Mouse (Mus musculus) forebrain, embryonic 12.5 days (tissue): ENCODE results near the gene Kif19a. TPM values are rescaled to one million over a fixed set of nuclear protein-coding genes. Genes with fewer than 3 reads are reported as not detected.
A peak's percentile ranks its signal among the peaks of the same experiment; 100 is the strongest.

Experiments used
- ATAC-seq: fragments of 200-750 bp; cut with Nextera tagmentation; 2 replicates; pipeline ENCODE4 v1.8.0; 2017; ENCODE audit warnings: moderate TSS enrichment; ENCODE audit not compliant: low FRiP score
- H3K27ac ChIP-seq: fragments of 300-500 bp; sonication (generic); 2 replicates; pipeline ENCODE4 v1.5.1; 2016; ENCODE audit warnings: mild to moderate bottlenecking
- H3K27me3 ChIP-seq: fragments of 300-500 bp; sonication (generic); 2 replicates; pipeline ENCODE4 v1.6.1; 2016; ENCODE audit warnings: mild to moderate bottlenecking
- H3K36me3 ChIP-seq: fragments of 300-500 bp; sonication (generic); replicated peaks from 2 replicates; pipeline ENCODE4 v1.6.1; 2016; ENCODE audit warnings: mild to moderate bottlenecking
- H3K4me1 ChIP-seq: fragments of 300-500 bp; sonication (generic); 2 replicates; pipeline ENCODE4 v1.6.1; 2016
- H3K4me2 ChIP-seq: fragments of 300-500 bp; sonication (generic); 2 replicates; pipeline ENCODE4 v1.6.1; 2016; ENCODE audit warnings: mild to moderate bottlenecking, moderate library complexity
- H3K4me3 ChIP-seq: fragments of 300-500 bp; sonication (generic); replicated peaks from 2 replicates; pipeline ENCODE4 v1.5.1; 2016; ENCODE audit warnings: mild to moderate bottlenecking
- H3K9ac ChIP-seq: fragments of 300-500 bp; sonication (generic); 2 replicates; pipeline ENCODE4 v1.6.1; 2016; ENCODE audit warnings: mild to moderate bottlenecking
- H3K9me3 ChIP-seq: fragments of 300-500 bp; sonication (generic); 2 replicates; pipeline ENCODE4 v1.6.1; 2016
- WGBS: fragments of 180-500 bp; shearing (Covaris S2); methylation state at CpG from one replicate; pipeline ENCODE4 v1.1.7; 2016; 5-methylcytosine and 5-hydroxymethylcytosine counted together
- polyA plus RNA-seq: library from polyadenylated mRNA; unstranded; fragments of >200 nt; fragmentation: Nextera tagmentation; extraction: Ambion mirVana; gene quantifications from 2 replicates; pipeline ENCODE4 v1.2.1, GENCODE M21; 2016

The Kif19a gene
- polyA plus RNA-seq, 1 experiment from 2014 or later = 0.80 TPM

- H3K4me1 ChIP-seq = peaks cover 22% of the 10 kb centered on the region
- H3K36me3 ChIP-seq = no peaks in the 10 kb centered on the region
- H3K9me3 ChIP-seq = no peaks in the 10 kb centered on the region
- H3K4me2 ChIP-seq = no peak overlapping the region
- ATAC-seq = no peak
- no peak overlapping the region for H3K9ac ChIP-seq
- 84% methylated on average over 22 of the region's 22 CpGs for whole genome bisulfite sequencing
- no peak overlapping the region for H3K27ac ChIP-seq
- H3K4me3 ChIP-seq = no peak overlapping the region
- 0 out of 2 replicates have a peak, but pooled peaks cover 4% of the 10 kb centered on the region for H3K27me3 ChIP-seq
Observed at GRCm38 (mm10) chr11:114732890-114733289, 32.3 kb upstream of the Kif19a start.

DNA sequence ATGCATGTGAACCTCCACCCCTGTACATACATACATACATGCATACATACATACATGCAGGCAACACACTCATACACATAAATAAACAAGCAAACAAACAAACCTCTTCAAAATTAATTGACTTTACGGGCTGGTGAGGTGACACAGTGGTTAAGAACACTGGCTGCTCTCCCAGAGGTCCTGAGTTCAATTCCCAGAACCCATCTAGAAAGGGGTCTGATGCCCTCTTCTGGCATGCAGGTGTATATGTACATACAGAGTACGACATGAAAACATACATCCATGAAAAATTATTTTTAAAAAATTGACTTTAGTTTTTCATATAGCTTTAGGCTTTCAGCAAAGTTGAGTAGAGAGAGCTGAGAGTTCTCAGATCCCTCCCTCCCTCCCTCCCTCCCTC is 29.1 kb upstream of the Kif19a start:
- no peaks in the 10 kb centered on the region for H3K9me3 ChIP-seq
- WGBS = 89% methylated on average over 2 of the region's 2 CpGs
- no peak overlapping the region for H3K4me2 ChIP-seq
- ATAC-seq = no peak
- peaks cover 14% of the 10 kb centered on the region for H3K4me1 ChIP-seq
- H3K9ac ChIP-seq = no peak overlapping the region
- H3K36me3 ChIP-seq = no peaks in the 10 kb centered on the region
- peaks cover 9% of the 10 kb centered on the region for H3K27me3 ChIP-seq
- no peak overlapping the region for H3K27ac ChIP-seq
- H3K4me3 ChIP-seq = no peak overlapping the region

DNA sequence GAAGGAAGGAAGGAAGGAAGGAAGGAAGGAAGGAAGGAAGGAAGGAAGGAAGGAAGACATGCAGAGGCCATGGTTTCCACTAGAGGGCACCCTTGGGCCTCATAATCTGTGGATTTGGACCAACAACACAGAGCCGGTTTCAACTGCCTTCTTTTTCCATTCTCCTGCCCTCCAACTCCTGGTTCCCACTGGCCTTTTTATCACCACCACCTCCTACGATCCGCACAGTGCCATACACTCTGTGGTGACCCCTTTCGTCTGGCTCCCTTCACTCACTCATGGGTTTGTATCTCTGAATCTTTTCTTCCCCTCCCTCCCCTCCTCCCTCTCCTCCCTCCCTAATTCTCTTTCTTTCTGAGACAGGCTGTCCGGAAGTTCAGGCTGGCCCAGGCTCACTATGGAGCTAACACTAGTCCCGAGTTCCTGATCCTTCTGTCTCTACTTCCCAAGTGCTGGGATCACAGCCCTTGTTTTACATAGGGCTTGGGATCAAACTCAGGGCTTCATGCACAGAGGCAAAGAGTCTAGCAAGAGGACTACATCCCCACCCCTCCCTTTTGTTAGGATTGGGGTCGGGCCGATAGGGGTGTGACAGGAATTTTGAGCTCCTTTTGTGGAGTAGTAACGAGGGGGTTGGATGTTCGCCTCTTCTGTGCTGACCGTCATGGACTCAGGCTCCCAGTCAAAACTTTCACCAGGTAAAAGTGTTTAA is 28.1 kb upstream of the Kif19a start:
- peak; percentile 62; the same call in 1 of the 2 replicates for ATAC-seq
- H3K27ac ChIP-seq = 0 out of 2 replicates have a peak overlapping the region, but pooled peaks have one; percentile 15
- H3K4me2 ChIP-seq = peak overlapping the region; percentile 17

GRCm38 (mm10) chr11:114740598-114740997 is 24.6 kb upstream of the Kif19a start:
- WGBS = 47% methylated on average over 10 of the region's 10 CpGs
- Histone ChIP-seq H3K9ac (no peak overlapping the region), H3K4me3 (no peak overlapping the region), H3K9me3 (no peaks in the 10 kb centered on the region), H3K4me2 (no peak overlapping the region), H3K27ac (no peak overlapping the region), H3K27me3 (peaks cover 24% of the 10 kb centered on the region), H3K4me1 (peaks cover 27% of the 10 kb centered on the region), H3K36me3 (no peaks in the 10 kb centered on the region)
- no peak for ATAC-seq

More for the DNA sequence above, 28.1 kb upstream of the Kif19a start:
- H3K4me1 ChIP-seq = peaks cover 23% of the 10 kb centered on the region
- no peaks in the 10 kb centered on the region for H3K9me3 ChIP-seq
- H3K36me3 ChIP-seq = no peaks in the 10 kb centered on the region
- 14% methylated on average over 11 of the region's 11 CpGs for WGBS
- H3K27me3 ChIP-seq = peaks cover 9% of the 10 kb centered on the region
- H3K4me3 ChIP-seq = no peak overlapping the region
- no peak overlapping the region for H3K9ac ChIP-seq

GRCm38 (mm10) chr11:114741451-114741850 is 23.7 kb upstream of the Kif19a start:
- H3K4me1 ChIP-seq = peaks cover 27% of the 10 kb centered on the region
- no peak overlapping the region for H3K9ac ChIP-seq
- WGBS = 25% methylated on average over 6 of the region's 6 CpGs
- H3K4me3 ChIP-seq = no peak overlapping the region
- H3K36me3 ChIP-seq = no peaks in the 10 kb centered on the region
- H3K27me3 ChIP-seq = peaks cover 24% of the 10 kb centered on the region
- H3K4me2 ChIP-seq = 0 out of 2 replicates have a peak overlapping the region, but pooled peaks have one; percentile 13
- no peaks in the 10 kb centered on the region for H3K9me3 ChIP-seq
- peak; percentile 19; the same call in 1 of the 2 replicates for ATAC-seq
- peak overlapping the region; percentile 19; the same call in 1 of the 2 replicates for H3K27ac ChIP-seq

DNA sequence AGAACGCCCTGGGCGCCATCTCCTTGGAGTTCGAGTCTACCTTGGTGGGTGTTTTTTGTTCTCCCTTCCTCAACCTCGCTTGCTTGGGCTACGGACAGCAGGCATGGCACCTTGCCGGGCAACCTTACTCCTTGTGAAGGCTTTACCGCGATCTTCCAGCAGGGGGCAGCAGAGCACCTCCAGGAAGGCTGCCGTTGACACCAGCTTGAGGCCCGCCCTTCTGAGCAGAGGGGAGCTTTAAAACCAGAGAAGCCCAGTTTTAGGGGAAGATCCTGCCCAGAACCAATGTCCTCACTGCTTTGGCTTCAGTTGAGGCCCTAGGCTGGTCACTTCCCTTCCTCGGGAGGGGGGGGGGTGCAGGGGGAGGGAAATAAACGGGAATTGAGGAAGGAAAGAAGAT is 20.1 kb upstream of the Kif19a start:
- peaks cover 22% of the 10 kb centered on the region for H3K4me1 ChIP-seq
- WGBS = 1% methylated on average over 12 of the region's 12 CpGs
- H3K36me3 ChIP-seq = no peaks in the 10 kb centered on the region
- peaks cover 15% of the 10 kb centered on the region for H3K27me3 ChIP-seq
- H3K27ac ChIP-seq = no peak overlapping the region
- H3K9ac ChIP-seq = no peak overlapping the region
- peak; percentile 80 for ATAC-seq
- peak overlapping the region; percentile 44 for H3K4me2 ChIP-seq
- H3K4me3 ChIP-seq = 0 out of 2 replicates have a peak overlapping the region, but pooled peaks have one; percentile 16
- H3K9me3 ChIP-seq = no peaks in the 10 kb centered on the region

DNA sequence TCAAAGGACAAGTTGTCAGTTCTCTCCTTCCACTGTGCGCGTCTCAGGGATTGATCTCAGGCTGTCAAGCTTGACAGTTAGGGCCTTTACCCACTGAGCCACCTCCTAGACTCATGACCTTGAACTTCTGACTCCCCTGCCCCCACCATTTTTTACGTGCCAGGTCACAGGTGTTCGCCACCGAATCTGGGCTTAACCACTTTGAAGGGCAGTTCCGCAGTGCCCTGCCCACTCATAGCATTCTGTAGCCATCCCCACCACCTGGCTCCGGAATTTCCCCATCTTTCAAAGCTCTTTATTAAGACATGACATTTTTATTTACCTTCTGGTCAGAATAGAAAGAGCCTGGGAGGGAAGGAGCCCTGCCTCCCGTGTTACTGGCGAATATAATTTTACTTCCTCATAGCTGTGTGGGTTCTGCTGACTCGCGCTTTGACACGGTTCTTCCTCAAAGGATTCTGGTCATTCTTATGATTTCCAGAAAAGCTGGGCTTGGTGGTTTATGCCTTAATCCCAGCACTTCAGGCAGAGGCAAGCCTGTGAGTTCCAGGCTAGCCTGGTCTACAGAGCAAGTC is 17.5 kb upstream of the Kif19a start:
- Histone ChIP-seq H3K4me2 (no peak overlapping the region), H3K4me1 (peaks cover 3% of the 10 kb centered on the region), H3K9me3 (no peaks in the 10 kb centered on the region), H3K9ac (no peak overlapping the region), H3K27me3 (peaks cover 15% of the 10 kb centered on the region), H3K27ac (no peak overlapping the region), H3K4me3 (no peak overlapping the region), H3K36me3 (no peaks in the 10 kb centered on the region)
- ATAC-seq = no peak
- WGBS = 89% methylated on average over 12 of the region's 12 CpGs

DNA sequence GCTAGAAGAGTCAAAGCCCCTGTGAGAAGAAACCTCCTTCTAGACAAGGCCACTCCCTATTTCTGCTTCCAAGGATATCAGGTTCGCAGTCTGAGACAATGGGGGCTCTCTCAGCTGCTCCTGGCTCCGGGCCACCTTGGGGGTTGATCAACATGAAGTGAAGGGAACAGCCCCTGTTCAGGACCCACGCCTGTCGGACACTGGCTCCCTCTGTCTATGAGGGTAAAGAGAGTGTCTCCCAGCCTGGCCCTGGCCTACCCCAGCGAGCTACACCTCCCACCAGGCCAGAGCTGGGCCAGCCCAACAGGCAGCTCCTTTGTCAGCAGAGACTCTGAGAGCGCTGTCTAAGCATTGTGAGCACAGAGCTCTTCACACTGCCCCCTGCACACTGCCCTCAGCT is 4.7 kb downstream of the Kif19a start:
- 39% methylated on average over 6 of the region's 6 CpGs for WGBS
- H3K4me2 ChIP-seq = no peak overlapping the region

DNA sequence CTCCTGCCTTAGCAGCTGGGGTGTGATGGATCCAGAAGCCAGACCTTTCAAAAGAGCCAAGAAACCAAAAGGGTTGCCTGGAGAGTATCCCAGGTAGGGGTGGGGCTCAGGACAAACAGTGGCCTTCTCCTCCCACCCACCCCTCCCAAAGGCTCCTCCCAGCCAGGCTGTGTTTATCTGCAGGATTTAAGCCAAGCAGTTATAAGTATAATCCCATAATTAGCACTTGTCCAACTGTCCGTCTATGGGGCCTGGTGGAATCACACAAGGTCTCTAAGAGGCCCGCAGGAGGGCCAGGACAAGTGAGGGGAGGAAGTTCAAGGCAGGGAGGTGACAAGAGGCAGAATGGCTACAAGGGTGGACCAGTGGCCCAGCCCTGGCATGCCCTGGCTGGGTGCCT is 6.7 kb downstream of the Kif19a start:
- Histone ChIP-seq H3K4me3 (no peak overlapping the region), H3K9ac (no peak overlapping the region), H3K27ac (no peak overlapping the region), H3K4me1 (peaks cover 12% of the 10 kb centered on the region), H3K9me3 (no peaks in the 10 kb centered on the region), H3K4me2 (no peak overlapping the region), H3K36me3 (no peaks in the 10 kb centered on the region), H3K27me3 (peaks cover 6% of the 10 kb centered on the region)
- 73% methylated on average over 2 of the region's 2 CpGs for WGBS
- no peak for ATAC-seq

More for the DNA sequence above, 4.7 kb downstream of the Kif19a start:
- Histone ChIP-seq H3K9me3 (no peaks in the 10 kb centered on the region), H3K27me3 (peaks cover 25% of the 10 kb centered on the region), H3K9ac (no peak overlapping the region), H3K4me3 (no peak overlapping the region), H3K27ac (peak overlapping the region; percentile 25; the same call in 1 of the 2 replicates), H3K4me1 (peaks cover 16% of the 10 kb centered on the region), H3K36me3 (no peaks in the 10 kb centered on the region)
- no peak for ATAC-seq

DNA sequence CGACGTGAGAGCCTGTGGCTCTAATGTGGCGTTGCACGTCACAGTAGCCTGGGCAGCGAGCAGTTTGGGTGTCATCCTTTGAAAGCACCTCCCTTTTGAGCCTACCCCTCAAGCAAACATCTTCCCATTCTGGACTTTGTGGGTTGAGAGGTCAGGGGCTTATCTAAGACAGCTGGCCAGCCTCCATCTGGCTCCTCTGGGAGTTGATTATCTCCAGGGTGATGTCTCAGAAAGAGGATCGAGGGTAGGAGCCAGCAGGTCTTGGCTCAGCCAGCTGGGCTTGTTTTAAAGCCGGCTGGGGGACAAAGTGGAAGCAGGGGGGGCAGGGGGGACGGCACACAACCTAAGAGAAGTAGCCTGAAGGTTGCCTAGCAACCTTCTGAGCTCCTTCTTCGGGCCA is 14.9 kb downstream of the Kif19a start:
- no peak overlapping the region for H3K4me2 ChIP-seq
- H3K4me1 ChIP-seq = peaks cover 23% of the 10 kb centered on the region
- ATAC-seq = no peak
- H3K4me3 ChIP-seq = no peak overlapping the region
- H3K36me3 ChIP-seq = no peaks in the 10 kb centered on the region
- 48% methylated on average over 9 of the region's 9 CpGs for WGBS
- H3K27me3 ChIP-seq = peaks cover 13% of the 10 kb centered on the region
- no peaks in the 10 kb centered on the region for H3K9me3 ChIP-seq
- no peak overlapping the region for H3K9ac ChIP-seq
- no peak overlapping the region for H3K27ac ChIP-seq

DNA sequence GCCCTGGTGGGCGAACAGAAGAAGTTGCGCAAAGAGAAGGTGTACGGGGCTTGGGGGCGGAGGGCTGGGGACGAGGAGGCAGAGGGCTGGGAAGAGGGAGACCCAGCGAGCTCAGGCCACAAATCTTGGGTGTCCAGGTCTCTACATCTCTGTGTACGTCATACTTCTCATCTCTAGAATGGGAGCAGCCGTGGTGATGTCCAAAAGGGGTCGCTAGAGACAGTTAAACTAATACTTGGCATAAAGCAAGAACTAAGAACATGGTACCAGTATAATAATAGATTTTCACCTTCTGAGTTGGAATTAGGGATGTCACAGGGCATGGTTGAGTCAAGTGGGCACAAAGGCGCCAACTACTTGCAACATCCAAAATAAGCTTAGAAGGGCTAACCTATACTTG is 20.7 kb downstream of the Kif19a start:
- Histone ChIP-seq H3K9ac (no peak overlapping the region), H3K27me3 (peaks cover 69% of the 10 kb centered on the region), H3K9me3 (no peaks in the 10 kb centered on the region), H3K27ac (no peak overlapping the region), H3K4me2 (peak overlapping the region; percentile 55), H3K4me1 (peaks cover 29% of the 10 kb centered on the region), H3K36me3 (no peaks in the 10 kb centered on the region), H3K4me3 (peak overlapping the region; percentile 33)
- ATAC-seq = no peak
- 53% methylated on average over 10 of the region's 10 CpGs for WGBS

GRCm38 (mm10) chr11:114786326-114786725 is 21.1 kb downstream of the Kif19a start:
- Histone ChIP-seq H3K9me3 (no peaks in the 10 kb centered on the region), H3K4me1 (peaks cover 30% of the 10 kb centered on the region)

More at GRCm38 (mm10) chr11:114786326-114786725, 21.1 kb downstream of the Kif19a start:
- peak overlapping the region; percentile 33 for H3K4me3 ChIP-seq
- no peaks in the 10 kb centered on the region for H3K36me3 ChIP-seq
- peak overlapping the region; percentile 40; the same call in 1 of the 2 replicates for H3K9ac ChIP-seq
- H3K27me3 ChIP-seq = peaks cover 73% of the 10 kb centered on the region
- 1% methylated on average over 43 of the region's 43 CpGs for WGBS
- peak; percentile 73 for ATAC-seq
- peak overlapping the region; percentile 55 for H3K4me2 ChIP-seq
- H3K27ac ChIP-seq = no peak overlapping the region
